Mouse (Mus musculus): ENCODE measurements around the gene Celf5. TPM values are rescaled to one million over a fixed set of nuclear protein-coding genes. Genes with fewer than 3 reads are reported as not detected.

Gene Celf5
- polyA plus RNA-seq, 1 experiment from 2014 or later: 37.1 TPM

DNA sequence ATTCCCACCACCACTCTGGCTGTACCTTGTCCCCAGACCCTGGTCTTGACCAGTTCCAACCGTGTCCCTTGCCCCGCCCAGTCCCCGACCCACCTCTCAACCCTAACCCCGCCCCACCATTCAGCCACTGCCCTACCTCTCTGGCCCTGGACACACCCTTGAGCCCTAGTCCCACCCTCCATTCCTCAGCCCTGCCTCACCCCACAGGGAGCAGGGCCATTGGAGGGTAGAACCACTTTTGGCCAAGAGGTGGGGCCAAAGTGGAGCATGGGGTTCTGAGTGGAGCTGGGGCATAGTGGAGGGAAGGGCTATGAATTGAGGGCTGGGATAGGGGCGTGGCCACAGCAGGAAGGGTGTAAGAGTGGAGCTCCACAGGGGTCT lies 17.3 kb downstream of the Celf5 start:
- Histone ChIP-seq H3K9me3 (no peaks in the 10 kb centered on the region), H3K36me3 (replicated peaks) (peaks cover 25% of the 10 kb centered on the region), H3K9ac (no peak overlapping the region), H3K4me3 (replicated peaks) (no peak overlapping the region), H3K27me3 (peaks cover 72% of the 10 kb centered on the region), H3K27ac (no peak overlapping the region), H3K4me1 (peaks cover 16% of the 10 kb centered on the region), H3K4me2 (no peak overlapping the region)
- 0 out of 2 replicates have a peak, but pooled peaks have one; percentile 2 for ATAC-seq (ENCODE audit: low FRiP score)
- WGBS: 4% methylated on average over 5 of the region's 5 CpGs

DNA sequence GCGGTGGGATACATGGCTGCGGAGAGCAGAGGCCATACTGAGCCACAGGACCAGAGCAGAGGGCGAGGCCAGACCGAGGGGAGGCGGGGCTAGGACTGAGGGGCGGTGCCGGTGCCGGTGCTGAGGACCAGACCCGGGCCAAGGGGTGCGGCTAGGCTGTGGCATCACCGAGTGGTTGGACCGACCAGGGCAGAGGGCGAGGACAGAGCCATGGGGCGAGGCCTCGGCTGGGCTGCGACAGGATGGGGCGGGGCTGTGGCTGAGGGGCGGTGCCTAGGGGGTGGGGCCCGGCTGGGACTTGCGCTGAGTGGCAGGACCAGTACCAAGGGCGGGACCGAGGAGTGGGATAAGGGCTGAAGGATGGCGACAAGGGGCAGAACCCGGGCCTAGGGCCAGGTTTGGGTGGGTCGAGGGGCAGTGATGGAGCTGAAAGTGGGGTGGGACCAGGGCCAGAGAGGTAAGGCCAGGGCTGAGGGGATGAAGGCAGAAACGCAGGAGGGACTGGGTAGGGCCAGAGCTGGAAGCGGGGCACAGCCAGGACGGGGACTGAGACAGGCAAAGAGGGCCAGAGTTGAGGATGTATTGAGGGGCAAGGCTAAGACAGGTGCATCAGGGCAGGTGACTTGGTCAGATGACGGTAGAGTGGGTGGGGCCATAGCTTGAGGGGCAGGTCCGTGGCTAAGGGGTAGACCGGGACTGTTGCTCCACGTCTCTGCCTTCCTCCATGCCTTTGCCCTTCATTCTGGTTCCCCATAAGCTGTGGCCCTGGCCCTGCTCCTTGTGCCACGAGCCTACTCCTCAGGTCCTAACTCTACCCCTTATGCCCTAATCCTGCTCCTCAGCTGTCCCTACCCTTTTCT lies 17.9 kb downstream of the Celf5 start:
- peaks cover 75% of the 10 kb centered on the region for H3K27me3 ChIP-seq
- no peaks in the 10 kb centered on the region for H3K9me3 ChIP-seq
- H3K4me1 ChIP-seq: peaks cover 16% of the 10 kb centered on the region
- H3K4me2 ChIP-seq: peak overlapping the region; percentile 57
- H3K27ac ChIP-seq: no peak overlapping the region
- peak overlapping the region; percentile 26 for H3K9ac ChIP-seq
- WGBS: 3% methylated on average over 32 of the region's 33 CpGs
- H3K4me3 ChIP-seq (replicated peaks): peak overlapping the region; percentile 37
- peak; percentile 87 for ATAC-seq (ENCODE audit: low FRiP score)
- H3K36me3 ChIP-seq (replicated peaks): peaks cover 21% of the 10 kb centered on the region

DNA sequence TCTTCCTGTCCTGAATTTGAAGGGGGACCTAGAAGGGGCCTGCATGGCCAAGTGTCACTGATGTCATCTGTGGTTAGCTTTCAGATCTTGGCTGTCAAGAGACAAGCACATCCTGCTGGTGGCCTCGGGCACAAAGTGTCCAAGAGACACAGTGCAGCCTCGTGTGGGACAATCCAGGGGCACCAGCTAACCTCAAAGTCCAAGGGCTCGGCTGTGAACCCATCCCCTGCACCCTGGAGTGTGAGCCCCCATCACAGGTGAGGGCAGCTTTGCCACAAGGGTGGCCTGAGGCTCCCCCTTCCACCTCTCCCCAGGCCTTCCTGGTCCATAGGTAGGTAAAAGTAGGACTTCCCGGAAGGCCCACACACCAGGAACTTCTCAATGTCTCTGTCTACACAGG lies 19.0 kb downstream of the Celf5 start:
- no peak overlapping the region for H3K4me3 ChIP-seq (replicated peaks)
- peaks cover 85% of the 10 kb centered on the region for H3K27me3 ChIP-seq
- no peak overlapping the region for H3K27ac ChIP-seq
- H3K9ac ChIP-seq: no peak overlapping the region
- no peaks in the 10 kb centered on the region for H3K9me3 ChIP-seq
- ATAC-seq (ENCODE audit: low FRiP score): no peak
- peaks cover 21% of the 10 kb centered on the region for H3K36me3 ChIP-seq (replicated peaks)
- WGBS: 70% methylated on average over 4 of the region's 4 CpGs
- H3K4me2 ChIP-seq: no peak overlapping the region
- peaks cover 16% of the 10 kb centered on the region for H3K4me1 ChIP-seq

DNA sequence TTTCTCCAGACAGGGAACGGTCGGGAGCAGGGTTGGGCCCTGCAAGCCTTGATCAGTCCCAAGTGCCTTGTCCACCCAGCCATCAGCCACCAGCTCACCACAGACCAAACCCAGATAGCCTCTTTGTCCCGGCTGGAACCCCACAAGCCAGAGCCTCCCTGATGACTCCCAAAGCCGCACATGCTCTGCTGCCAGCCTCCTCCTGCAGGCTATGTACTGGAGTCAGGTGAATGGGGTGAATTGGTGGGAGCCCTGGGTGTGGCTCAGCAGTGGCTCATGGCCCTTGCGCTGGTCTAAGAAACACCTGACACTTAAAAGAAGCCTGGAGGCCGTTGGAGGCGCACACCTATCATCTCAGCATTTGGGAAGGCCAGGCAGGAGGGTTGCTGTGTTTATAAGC lies 19.6 kb downstream of the Celf5 start:
- Histone ChIP-seq H3K27ac (no peak overlapping the region), H3K4me2 (no peak overlapping the region), H3K4me3 (replicated peaks) (no peak overlapping the region), H3K27me3 (peaks cover 89% of the 10 kb centered on the region), H3K9ac (no peak overlapping the region), H3K36me3 (replicated peaks) (peaks cover 16% of the 10 kb centered on the region), H3K9me3 (no peaks in the 10 kb centered on the region), H3K4me1 (peaks cover 16% of the 10 kb centered on the region)
- ATAC-seq (ENCODE audit: low FRiP score): no peak
- 73% methylated on average over 7 of the region's 7 CpGs for WGBS

DNA sequence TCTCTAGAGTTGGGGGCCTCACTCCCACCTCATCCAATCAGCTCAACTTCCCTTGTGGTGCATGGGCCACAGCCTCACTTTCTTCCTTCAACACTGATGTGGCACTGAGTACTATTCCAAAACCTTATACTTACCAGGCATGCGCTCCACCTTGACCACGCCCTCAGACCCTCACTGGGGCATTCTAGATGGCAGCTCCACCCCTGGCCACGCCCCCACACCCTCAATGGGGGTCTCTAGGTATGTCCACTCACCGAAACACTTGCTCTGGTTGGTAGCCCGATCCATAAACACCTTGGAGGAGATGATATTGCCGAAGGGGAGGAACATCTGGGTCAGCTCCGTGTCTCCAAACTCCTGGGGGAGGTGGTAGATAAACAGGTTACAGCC lies 20.1 kb downstream of the Celf5 start:
- WGBS: 40% methylated on average over 7 of the region's 7 CpGs
- no peak overlapping the region for H3K9ac ChIP-seq

DNA sequence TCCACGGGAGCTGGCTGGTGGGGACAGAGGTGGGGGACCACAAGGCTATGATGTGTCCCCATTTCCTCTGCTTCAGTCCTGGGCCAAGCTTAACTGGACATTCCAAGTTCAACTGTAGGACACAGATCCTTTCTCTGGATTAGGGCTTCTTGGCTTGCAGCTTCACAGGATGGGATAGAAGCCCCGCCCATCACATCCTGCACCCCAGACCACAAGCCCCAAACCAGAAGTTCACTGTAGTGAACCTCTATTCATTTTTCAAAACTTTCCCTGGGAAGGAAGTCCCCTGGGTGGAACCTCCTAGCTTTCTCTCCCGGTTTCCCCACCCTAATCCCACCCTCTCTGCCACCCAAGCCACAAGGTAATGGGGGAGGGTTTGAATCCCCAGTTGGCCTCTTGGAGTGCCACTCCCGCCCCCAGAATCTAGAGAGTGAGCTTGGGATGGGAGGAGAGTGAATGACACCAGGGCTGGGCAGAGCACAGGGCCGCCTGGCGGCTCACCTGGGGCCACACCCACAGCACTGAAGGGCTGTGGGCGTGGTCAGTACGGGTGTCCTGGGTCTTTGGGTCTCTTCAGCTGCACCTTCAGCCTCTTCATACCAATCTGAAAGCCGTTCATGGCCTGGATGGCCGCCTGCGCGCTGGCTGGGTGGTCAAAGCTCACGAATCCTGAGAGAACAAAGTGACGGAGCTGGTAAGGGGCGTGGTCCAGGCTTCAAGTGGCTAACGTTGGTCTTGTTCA lies 20.7 kb downstream of the Celf5 start:
- H3K36me3 ChIP-seq (replicated peaks): peaks cover 5% of the 10 kb centered on the region; the same call in 1 of the 2 replicates
- no peak overlapping the region for H3K27ac ChIP-seq
- peaks cover 16% of the 10 kb centered on the region for H3K4me1 ChIP-seq
- no peaks in the 10 kb centered on the region for H3K9me3 ChIP-seq
- no peak overlapping the region for H3K4me3 ChIP-seq (replicated peaks)
- no peak for ATAC-seq (ENCODE audit: low FRiP score)
- 6% methylated on average over 16 of the region's 16 CpGs for WGBS
- peaks cover 96% of the 10 kb centered on the region for H3K27me3 ChIP-seq
- no peak overlapping the region for H3K4me2 ChIP-seq
- H3K9ac ChIP-seq: no peak overlapping the region

More for the DNA sequence above, 20.1 kb downstream of the Celf5 start:
- H3K9me3 ChIP-seq: no peaks in the 10 kb centered on the region
- H3K4me2 ChIP-seq: no peak overlapping the region
- no peak overlapping the region for H3K4me3 ChIP-seq (replicated peaks)
- peaks cover 16% of the 10 kb centered on the region for H3K4me1 ChIP-seq
- H3K27me3 ChIP-seq: peaks cover 94% of the 10 kb centered on the region
- H3K27ac ChIP-seq: no peak overlapping the region
- ATAC-seq (ENCODE audit: low FRiP score): no peak
- H3K36me3 ChIP-seq (replicated peaks): peaks cover 11% of the 10 kb centered on the region

DNA sequence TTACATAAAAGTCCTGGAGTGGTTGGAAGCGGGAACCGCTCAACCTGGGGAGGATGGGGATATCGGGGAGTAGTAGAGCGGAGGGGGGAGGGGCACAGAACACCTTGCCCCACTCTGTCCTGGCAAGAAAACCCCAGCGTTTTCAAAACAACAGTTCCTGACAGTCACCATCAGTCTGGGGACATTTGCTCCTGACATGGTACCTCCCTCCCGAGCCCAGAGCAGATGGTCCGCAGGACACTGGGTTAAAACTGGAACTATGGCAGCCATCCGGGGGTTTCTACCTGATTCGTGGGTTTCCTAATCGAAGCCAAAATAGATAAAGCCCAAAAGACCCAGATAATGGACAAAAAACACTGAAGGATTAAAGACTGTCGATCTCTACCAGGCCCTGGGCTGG lies 21.6 kb downstream of the Celf5 start:
- no peak overlapping the region for H3K27ac ChIP-seq
- no peaks in the 10 kb centered on the region for H3K36me3 ChIP-seq (replicated peaks)
- peaks cover 16% of the 10 kb centered on the region for H3K4me1 ChIP-seq
- H3K4me3 ChIP-seq (replicated peaks): no peak overlapping the region
- H3K9ac ChIP-seq: no peak overlapping the region
- H3K27me3 ChIP-seq: peaks cover 97% of the 10 kb centered on the region
- 35% methylated on average over 11 of the region's 11 CpGs for WGBS
- no peak overlapping the region for H3K4me2 ChIP-seq
- ATAC-seq (ENCODE audit: low FRiP score): no peak
- no peaks in the 10 kb centered on the region for H3K9me3 ChIP-seq

DNA sequence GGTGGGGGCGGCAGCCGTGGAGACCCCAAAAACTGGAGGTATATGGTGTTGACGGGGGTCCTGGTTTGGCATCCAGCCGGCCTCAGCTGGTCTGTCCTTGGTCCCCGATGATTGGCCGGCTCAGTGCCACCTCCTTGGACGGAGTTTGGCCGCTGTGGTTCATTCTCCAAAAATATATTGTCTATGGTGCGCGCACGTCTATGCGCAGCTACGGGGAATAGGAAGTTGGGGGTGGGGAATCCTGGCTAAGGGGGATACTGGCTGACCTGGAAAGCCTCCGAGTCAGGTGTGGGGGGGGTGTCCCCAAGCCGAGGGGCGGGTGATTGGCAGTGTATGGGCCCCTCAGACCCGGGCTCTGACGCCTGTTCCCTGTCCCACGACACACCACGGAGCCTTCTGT lies 22.0 kb downstream of the Celf5 start:
- Histone ChIP-seq H3K4me3 (replicated peaks) (no peak overlapping the region), H3K9me3 (no peaks in the 10 kb centered on the region), H3K4me2 (no peak overlapping the region), H3K36me3 (replicated peaks) (no peaks in the 10 kb centered on the region), H3K9ac (no peak overlapping the region), H3K4me1 (peaks cover 16% of the 10 kb centered on the region), H3K27ac (no peak overlapping the region), H3K27me3 (peaks cover 97% of the 10 kb centered on the region)
- 35% methylated on average over 20 of the region's 20 CpGs for WGBS
- ATAC-seq (ENCODE audit: low FRiP score): no peak

DNA sequence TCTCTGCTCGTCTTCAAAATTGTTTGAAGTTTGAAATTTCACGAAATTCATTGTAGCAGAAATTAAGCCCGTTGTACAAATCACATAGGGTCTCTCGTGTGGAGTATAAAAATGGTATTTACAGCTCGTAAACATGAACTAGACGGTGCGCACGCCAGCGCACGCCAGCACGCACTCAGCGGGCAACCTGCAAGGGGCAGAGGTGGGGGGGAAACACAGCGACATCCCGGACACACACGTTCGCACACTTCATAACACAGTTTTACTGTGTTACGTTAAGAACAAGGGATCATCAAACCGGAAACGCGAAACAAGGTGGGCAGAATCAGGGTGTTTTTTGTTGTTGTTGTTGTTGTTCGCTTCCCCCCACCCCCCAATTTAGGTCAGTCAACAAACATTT lies 23.1 kb downstream of the Celf5 start:
- Histone ChIP-seq H3K4me2 (no peak overlapping the region), H3K4me3 (replicated peaks) (no peak overlapping the region), H3K9me3 (no peaks in the 10 kb centered on the region), H3K27me3 (peaks cover 97% of the 10 kb centered on the region), H3K36me3 (replicated peaks) (no peaks in the 10 kb centered on the region), H3K27ac (no peak overlapping the region), H3K9ac (no peak overlapping the region), H3K4me1 (peaks cover 5% of the 10 kb centered on the region; the same call in 1 of the 2 replicates)
- ATAC-seq (ENCODE audit: low FRiP score): no peak
- WGBS: 71% methylated on average over 21 of the region's 21 CpGs

DNA sequence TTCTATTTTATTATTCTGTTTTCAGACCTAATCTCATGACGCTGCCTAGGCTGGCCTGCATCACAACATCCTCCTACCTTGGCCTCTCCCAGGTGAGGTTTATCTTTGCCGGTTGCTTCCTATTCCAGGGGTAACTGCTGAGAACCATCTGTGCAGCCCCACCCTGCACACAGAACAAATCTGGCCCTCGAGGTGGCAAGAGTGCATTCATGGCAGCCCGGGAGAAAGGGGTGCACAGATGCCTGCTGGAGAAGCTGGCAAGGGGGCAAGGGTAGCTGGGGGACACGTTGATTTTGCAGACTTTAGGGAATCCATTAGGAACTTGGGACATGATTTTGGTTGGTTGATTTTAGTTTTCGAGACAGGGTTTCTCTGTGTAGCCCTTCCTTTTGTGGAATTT lies 24.2 kb downstream of the Celf5 start:
- Histone ChIP-seq H3K9me3 (no peaks in the 10 kb centered on the region), H3K27me3 (peaks cover 97% of the 10 kb centered on the region), H3K36me3 (replicated peaks) (no peaks in the 10 kb centered on the region), H3K4me2 (no peak overlapping the region), H3K4me1 (no peaks in the 10 kb centered on the region; the same call in 1 of the 2 replicates), H3K4me3 (replicated peaks) (no peak overlapping the region), H3K27ac (no peak overlapping the region), H3K9ac (no peak overlapping the region)
- ATAC-seq (ENCODE audit: low FRiP score): no peak
- WGBS: 83% methylated on average over 6 of the region's 6 CpGs

DNA sequence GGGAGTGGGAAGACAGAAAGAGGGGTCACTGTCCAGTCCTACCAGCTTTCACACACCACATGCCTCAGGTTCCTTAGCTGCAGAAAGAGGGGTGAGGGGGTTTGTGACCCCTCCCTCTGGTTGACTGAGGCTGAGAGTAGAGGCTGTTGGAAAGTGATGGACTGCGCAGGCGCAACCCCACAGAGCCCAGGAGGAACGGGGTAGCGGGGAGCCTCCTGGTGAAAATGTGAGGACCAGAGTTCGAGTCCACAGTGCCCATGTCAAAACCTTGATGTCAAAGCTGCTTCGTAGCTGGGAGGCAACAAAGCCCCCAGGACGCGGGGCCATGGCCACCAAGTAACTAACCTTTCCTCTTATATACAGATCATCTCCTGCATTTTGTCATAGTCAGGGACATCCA lies 24.9 kb downstream of the Celf5 start:
- ATAC-seq (ENCODE audit: low FRiP score): 0 out of 2 replicates have a peak, but pooled peaks have one; percentile 31

DNA sequence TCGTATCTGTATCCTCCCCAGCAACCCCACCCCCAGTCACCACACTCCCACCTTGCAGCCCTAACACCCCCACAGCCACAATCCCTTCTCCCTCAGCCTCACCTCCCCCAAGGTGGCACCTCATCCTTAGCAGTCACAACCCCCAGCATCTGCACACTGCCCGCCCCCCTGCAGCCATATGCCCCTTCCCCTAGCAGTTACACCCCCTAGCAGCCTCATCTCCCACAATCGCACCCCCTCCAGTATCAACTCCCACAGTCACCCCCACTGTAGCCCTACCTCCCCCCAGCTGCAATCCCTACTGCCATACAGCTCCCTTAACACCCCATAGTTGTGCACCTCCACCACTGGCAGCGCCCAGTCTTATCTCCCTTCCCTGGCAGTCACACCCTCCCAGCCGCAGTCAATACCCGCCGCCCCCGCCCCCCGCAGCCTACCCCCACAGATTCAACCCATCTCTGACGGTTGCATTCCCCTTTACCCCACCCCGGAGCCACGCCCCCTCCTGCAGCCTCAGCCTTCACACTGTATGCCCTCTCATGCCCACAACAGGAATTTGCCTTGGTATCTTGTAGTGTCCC lies 25.4 kb downstream of the Celf5 start:
- Histone ChIP-seq H3K4me3 (replicated peaks) (no peak overlapping the region), H3K27me3 (peaks cover 97% of the 10 kb centered on the region), H3K27ac (no peak overlapping the region), H3K4me1 (no peaks in the 10 kb centered on the region), H3K4me2 (no peak overlapping the region), H3K9me3 (no peaks in the 10 kb centered on the region), H3K36me3 (replicated peaks) (no peaks in the 10 kb centered on the region), H3K9ac (no peak overlapping the region)
- no peak for ATAC-seq (ENCODE audit: low FRiP score)
- WGBS: 63% methylated on average over 12 of the region's 12 CpGs

More for the DNA sequence above, 24.9 kb downstream of the Celf5 start:
- Histone ChIP-seq H3K4me3 (replicated peaks) (no peak overlapping the region), H3K9me3 (no peaks in the 10 kb centered on the region), H3K4me2 (no peak overlapping the region), H3K27ac (no peak overlapping the region), H3K9ac (no peak overlapping the region), H3K36me3 (replicated peaks) (no peaks in the 10 kb centered on the region), H3K27me3 (peaks cover 97% of the 10 kb centered on the region), H3K4me1 (no peaks in the 10 kb centered on the region; the same call in 1 of the 2 replicates)
- WGBS: 89% methylated on average over 8 of the region's 8 CpGs
